Mouse (Mus musculus) Patski (cell line): ENCODE results near the gene Cnnm1. TPM values are rescaled to one million over a fixed set of nuclear protein-coding genes. Genes with fewer than 3 reads are reported as not detected.
"Not testable (repeated sequence)": the region's sequence is repeated elsewhere in the genome, so short reads cannot be mapped to it uniquely, and the experiment has no call there.

Experiments
- ATAC-seq: fragments of 100-300 bp; one replicate; pipeline ENCODE4 v1.8.0; 2021
- CTCF ChIA-PET: fragments of 350-600 bp; sonication (Branson Sonifier 250); formaldehyde crosslinking; loops from one replicate; lab custom pipeline; 2022; ENCODE audit warnings: inconsistent platforms; lab: Charles Lee
- POLR2A ChIA-PET: fragments of 350-600 bp; sonication (Branson Sonifier 250); formaldehyde crosslinking; loops from one replicate; lab custom pipeline; 2022; ENCODE audit warnings: antibody characterized with exemption, inconsistent platforms; lab: Charles Lee
- DNase-seq: peaks from one replicate; pipeline ENCODE4 v3.0.0-alpha.2; 2011; ENCODE audit warnings: low read depth, low spot score
- H3K27me3 ChIP-seq: fragments of 371-371 bp; one replicate; pipeline ENCODE4 v1.5.1; 2021
- CTCF ChIP-seq: fragments of 100-300 bp; IDR thresholded peaks from one replicate; pipeline ENCODE4 v1.5.1; 2021
- in situ Hi-C: fragments of 300-500 bp; cut with MboI; formaldehyde crosslinking; loops from 3 replicates; pipeline ENCODE4 v1.11.1; 2018; ENCODE audit warnings: low pct_unique_long_range_greater_than_20kb, mixed read lengths
- polyA plus RNA-seq: library from polyadenylated mRNA; unstranded; gene quantifications from one replicate; pipeline ENCODE4 v1.2.3, GENCODE M21; 2021

Cnnm1 gene
- polyA plus RNA-seq, 1 experiment from 2014 or later, result not detected

- in situ Hi-C loops, result no loop called here
- H3K27me3 ChIP-seq, result no peaks in the 10 kb centered on the region
- no peak for TF ChIP-seq CTCF
- CTCF ChIA-PET, result interaction anchor here (1.4 kb wide), 1 partner anchor 8 kb away, joined by 3 read pairs; no protein-coding TSS in a partner anchor
- DNase-seq (no peak), ATAC-seq (no peak)
- POLR2A ChIA-PET, result no interaction called here
These were observed 40.3 kb downstream of the Cnnm1 start for GRCm38 (mm10) chr19:43480512-43480911.

GRCm38 (mm10) chr19:43487429-43487828 is 47.2 kb downstream of the Cnnm1 start:
- in situ Hi-C loops, result no loop called here
- POLR2A ChIA-PET, result no interaction called here
- DNase-seq, result no peak
- no peak for ATAC-seq
- CTCF ChIA-PET, result interaction anchor here (1.4 kb wide), 1 partner anchor 8 kb away, joined by 5 read pairs; no protein-coding TSS in a partner anchor
- H3K27me3 ChIP-seq, result no peaks in the 10 kb centered on the region
- TF ChIP-seq CTCF, result peak; percentile 66

- H3K27me3 ChIP-seq, POLR2A ChIA-PET, ATAC-seq, DNase-seq: not testable (repeated sequence)
- in situ Hi-C loops, result loop anchor here (10.0 kb wide), 1 partner anchor 81 kb away; no protein-coding TSS in a partner anchor
- CTCF ChIA-PET, result interaction anchor here (1.4 kb wide), 1 partner anchor 163 kb away, joined by 3 read pairs; no protein-coding TSS in a partner anchor
These were observed 53.1 kb downstream of the Cnnm1 start for GRCm38 (mm10) chr19:43493316-43493715.

GRCm38 (mm10) chr19:43493878-43494277 is 53.6 kb downstream of the Cnnm1 start:
- ATAC-seq (no peak), DNase-seq (no peak)
- CTCF ChIA-PET, result no interaction called here
- H3K27me3 ChIP-seq, result no peaks in the 10 kb centered on the region
- POLR2A ChIA-PET, result no interaction called here
- in situ Hi-C loops, result loop anchor here (10.0 kb wide), 1 partner anchor 81 kb away; no protein-coding TSS in a partner anchor
- no peak for TF ChIP-seq CTCF

GRCm38 (mm10) chr19:43494914-43495313 is 54.7 kb downstream of the Cnnm1 start:
- in situ Hi-C loops, result loop anchor here (5.0 to 10.0 kb wide), 3 partner anchors 37 to 127 kb away; no protein-coding TSS in a partner anchor
- TF ChIP-seq CTCF, result no peak
- no peak for DNase-seq
- ChIA-PET POLR2A (interaction anchor here (0.8 to 2.5 kb wide), 2 partner anchors 16 to 130 kb away, joined by 5 read pairs; no protein-coding TSS in a partner anchor), CTCF (interaction anchor here (0.8 to 2.2 kb wide), 9 partner anchors 14 to 140 kb away, joined by 3 to 18 read pairs (median 5); partner anchors contain the start of gene Got1)
- ATAC-seq, result no peak
- no peaks in the 10 kb centered on the region for H3K27me3 ChIP-seq

- DNase-seq, result no peak
- H3K27me3 ChIP-seq, result no peaks in the 10 kb centered on the region
- peak; percentile 27 for ATAC-seq
- peak; percentile 91 for TF ChIP-seq CTCF
- CTCF ChIA-PET, result interaction anchor here (0.8 to 2.2 kb wide), 11 partner anchors 9 to 139 kb away, joined by 3 to 18 read pairs (median 5); partner anchors contain the start of gene Got1
- in situ Hi-C loops, result loop anchor here (5.0 to 10.0 kb wide), 3 partner anchors 36 to 126 kb away; no protein-coding TSS in a partner anchor
- POLR2A ChIA-PET, result interaction anchor here (0.6 to 2.5 kb wide), 3 partner anchors 15 to 129 kb away, joined by 4 to 5 read pairs (median 5); no protein-coding TSS in a partner anchor
These were observed 55.6 kb downstream of the Cnnm1 start for GRCm38 (mm10) chr19:43495846-43496245.

GRCm38 (mm10) chr19:43497440-43497839 is 57.2 kb downstream of the Cnnm1 start:
- POLR2A ChIA-PET, result no interaction called here
- TF ChIP-seq CTCF, result no peak
- H3K27me3 ChIP-seq, result no peaks in the 10 kb centered on the region
- ATAC-seq (no peak), DNase-seq (no peak)
- in situ Hi-C loops, result loop anchor here (5.0 to 10.0 kb wide), 3 partner anchors 35 to 125 kb away; no protein-coding TSS in a partner anchor
- CTCF ChIA-PET, result no interaction called here

GRCm38 (mm10) chr19:43498874-43499273 is 58.6 kb downstream of the Cnnm1 start:
- peak; percentile 45 for ATAC-seq
- in situ Hi-C loops, result loop anchor here (5.0 to 10.0 kb wide), 3 partner anchors 33 to 123 kb away; no protein-coding TSS in a partner anchor
- CTCF ChIA-PET, result interaction anchor here (0.8 to 1.3 kb wide), 5 partner anchors 20 to 166 kb away, joined by 3 to 6 read pairs (median 3); no protein-coding TSS in a partner anchor
- DNase-seq, result no peak
- H3K27me3 ChIP-seq, result no peaks in the 10 kb centered on the region
- POLR2A ChIA-PET, result no interaction called here
- TF ChIP-seq CTCF, result no peak

- no peak for TF ChIP-seq CTCF
- CTCF ChIA-PET, result interaction anchor here (1.2 to 2.2 kb wide), 3 partner anchors 19 to 121 kb away, joined by 4 to 13 read pairs (median 7); no protein-coding TSS in a partner anchor
- H3K27me3 ChIP-seq, result no peaks in the 10 kb centered on the region
These were observed 62.4 kb downstream of the Cnnm1 start for GRCm38 (mm10) chr19:43502630-43503029.

GRCm38 (mm10) chr19:43503593-43503992 is 63.4 kb downstream of the Cnnm1 start:
- ATAC-seq, in situ Hi-C loops, H3K27me3 ChIP-seq, DNase-seq: not testable (repeated sequence)
- ChIA-PET CTCF (interaction anchor here (2.1 to 2.2 kb wide), 2 partner anchors 18 to 120 kb away, joined by 7 to 13 read pairs; no protein-coding TSS in a partner anchor), POLR2A (interaction anchor here (0.6 to 0.7 kb wide), 2 partner anchors 658 to 844 kb away, joined by 3 to 4 read pairs; no protein-coding TSS in a partner anchor)

More at GRCm38 (mm10) chr19:43502630-43503029, 62.4 kb downstream of the Cnnm1 start:
- in situ Hi-C loops, result no loop called here
- ATAC-seq (no peak), DNase-seq (no peak)
- POLR2A ChIA-PET, result interaction anchor here (0.7 to 1.7 kb wide), 2 partner anchors 19 to 124 kb away, joined by 4 to 5 read pairs; no protein-coding TSS in a partner anchor

GRCm38 (mm10) chr19:43505441-43505840 is 65.2 kb downstream of the Cnnm1 start:
- in situ Hi-C loops, result no loop called here
- no peak for TF ChIP-seq CTCF
- ATAC-seq (no peak), DNase-seq (no peak)
- POLR2A ChIA-PET, result no interaction called here
- CTCF ChIA-PET, result interaction anchor here (1.4 kb wide), 1 partner anchor 118 kb away, joined by 3 read pairs; no protein-coding TSS in a partner anchor
- no peaks in the 10 kb centered on the region for H3K27me3 ChIP-seq
